Mouse (Mus musculus) stomach, postnatal 0 days (tissue): ENCODE measurements around the gene Caln1.

Experiments used
- CTCF ChIP-seq: IDR thresholded peaks from 2 replicates; pipeline ENCODE4 v1.5.1; 2016; ENCODE audit warnings: antibody characterized with exemption, low read depth, mild to moderate bottlenecking, moderate library complexity
- EP300 ChIP-seq: optimal IDR thresholded peaks from 2 replicates; pipeline ENCODE3; 2016; ENCODE audit warnings: antibody characterized with exemption

- no peak for TF ChIP-seq EP300
- TF ChIP-seq CTCF: no peak
Observed at GRCm38 (mm10) chr5:130852182-130852581, 482.9 kb downstream of the Caln1 start.
